Mouse (Mus musculus) forebrain, embryonic 16.5 days (tissue): ENCODE results near the gene Tbc1d19. TPM values are rescaled to one million over a fixed set of nuclear protein-coding genes. Genes with fewer than 3 reads are reported as not detected.

Source experiments
- ATAC-seq: fragments of 200-750 bp; cut with Nextera tagmentation; 2 replicates; pipeline ENCODE4 v1.8.0; 2017; ENCODE audit warnings: mild to moderate bottlenecking, moderate library complexity
- H3K27ac ChIP-seq: fragments of 300-500 bp; sonication (generic); 2 replicates; pipeline ENCODE4 v1.5.1; 2014; ENCODE audit warnings: low read length, control low read depth
- H3K27me3 ChIP-seq: fragments of 300-500 bp; sonication (generic); replicated peaks from 2 replicates; pipeline ENCODE4 v1.6.1; 2014; ENCODE audit warnings: low read length; ENCODE audit not compliant: control insufficient read depth, insufficient read depth
- H3K36me3 ChIP-seq: fragments of 300-500 bp; sonication (generic); 2 replicates; pipeline ENCODE4 v1.6.1; 2014; ENCODE audit not compliant: control insufficient read depth, insufficient read depth
- H3K4me1 ChIP-seq: fragments of 300-500 bp; sonication (generic); replicated peaks from 2 replicates; pipeline ENCODE4 v1.6.1; 2014; ENCODE audit warnings: low read length; ENCODE audit not compliant: control insufficient read depth, insufficient read depth
- H3K4me2 ChIP-seq: fragments of 300-500 bp; sonication (generic); 2 replicates; pipeline ENCODE4 v1.6.1; 2014; ENCODE audit warnings: mild to moderate bottlenecking, low read length, control low read depth
- H3K4me3 ChIP-seq: fragments of 300-500 bp; sonication (generic); replicated peaks from 2 replicates; pipeline ENCODE4 v1.5.1; 2014; ENCODE audit warnings: mild to moderate bottlenecking, low read length, control low read depth
- H3K9ac ChIP-seq: fragments of 300-500 bp; sonication (generic); replicated peaks from 2 replicates; pipeline ENCODE4 v1.6.1; 2014; ENCODE audit warnings: low read depth, low read length, control low read depth
- H3K9me3 ChIP-seq: fragments of 300-500 bp; sonication (generic); 2 replicates; pipeline ENCODE4 v1.6.1; 2016; ENCODE audit warnings: low read length; ENCODE audit not compliant: control insufficient read depth
- WGBS: fragments of 180-500 bp; shearing (Covaris S2); extraction: QIAGEN DNeasy Blood & Tissue Kit; methylation state at CpG from one replicate; pipeline ENCODE4 v1.1.7; 2014; 5-methylcytosine and 5-hydroxymethylcytosine counted together
- polyA plus RNA-seq: library from polyadenylated mRNA; unstranded; fragments of >200 nt; fragmentation: Nextera tagmentation; extraction: Ambion mirVana; gene quantifications from 2 replicates; pipeline ENCODE4 v1.2.1, GENCODE M21; 2015

Tbc1d19 gene
- polyA plus RNA-seq, 1 experiment from 2014 or later = 76.6 TPM

- no peak overlapping the region for H3K4me2 ChIP-seq
- no peaks in the 10 kb centered on the region for H3K9me3 ChIP-seq
- H3K27ac ChIP-seq = no peak overlapping the region
- WGBS = 45% methylated on average over 4 of the region's 4 CpGs
- no peaks in the 10 kb centered on the region for H3K27me3 ChIP-seq
- H3K9ac ChIP-seq = no peak overlapping the region
- no peaks in the 10 kb centered on the region; the same call in 1 of the 2 replicates for H3K36me3 ChIP-seq
- H3K4me3 ChIP-seq = no peak overlapping the region
- ATAC-seq = no peak
- no peaks in the 10 kb centered on the region for H3K4me1 ChIP-seq
Observed at GRCm38 (mm10) chr5:53880724-53881123, 71.3 kb downstream of the Tbc1d19 start.

DNA sequence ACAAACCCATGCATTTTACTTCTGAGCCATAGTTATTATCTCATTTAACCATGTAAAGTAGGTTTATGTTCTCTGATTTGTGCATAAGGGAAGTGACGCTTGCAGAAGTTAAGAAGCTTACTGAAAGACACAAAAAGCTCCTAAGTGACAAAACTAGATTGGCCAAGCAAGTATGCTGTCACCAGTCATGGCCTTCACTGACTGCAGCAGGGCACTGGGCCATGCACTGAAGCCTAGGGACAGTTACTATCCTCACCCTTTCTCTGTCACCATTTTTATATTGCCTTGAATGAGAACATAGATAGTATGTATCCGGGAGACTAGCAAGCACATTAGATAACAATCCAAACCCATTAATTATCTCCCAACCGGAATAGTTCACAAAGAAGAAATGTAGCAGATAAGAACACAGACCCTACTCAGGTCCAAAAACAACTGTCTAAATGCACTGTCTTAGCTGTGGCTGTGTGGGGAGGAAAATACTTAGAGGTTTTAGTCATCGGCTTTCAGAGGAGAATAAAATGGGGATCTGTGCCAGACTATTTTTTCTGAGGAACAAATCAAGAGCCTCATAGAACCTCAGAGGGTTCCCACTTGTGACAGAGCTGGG, 72.1 kb downstream of the Tbc1d19 start:
- H3K9me3 ChIP-seq = no peaks in the 10 kb centered on the region
- no peak overlapping the region for H3K27ac ChIP-seq
- H3K4me3 ChIP-seq = no peak overlapping the region
- no peak overlapping the region for H3K4me2 ChIP-seq
- no peaks in the 10 kb centered on the region; the same call in 1 of the 2 replicates for H3K36me3 ChIP-seq
- no peaks in the 10 kb centered on the region for H3K4me1 ChIP-seq
- no peak overlapping the region for H3K9ac ChIP-seq
- 75% methylated on average over 4 of the region's 4 CpGs for WGBS
- no peak for ATAC-seq
- H3K27me3 ChIP-seq = no peaks in the 10 kb centered on the region

- Histone ChIP-seq H3K9ac (no peak overlapping the region), H3K36me3 (peaks cover 8% of the 10 kb centered on the region), H3K4me3 (no peak overlapping the region), H3K27me3 (no peaks in the 10 kb centered on the region), H3K9me3 (no peaks in the 10 kb centered on the region), H3K4me2 (no peak overlapping the region), H3K4me1 (no peaks in the 10 kb centered on the region), H3K27ac (no peak overlapping the region)
- ATAC-seq = no peak
- 83% methylated on average over 9 of the region's 9 CpGs for WGBS
Observed at GRCm38 (mm10) chr5:53901406-53901805, 92.0 kb downstream of the Tbc1d19 start.

DNA sequence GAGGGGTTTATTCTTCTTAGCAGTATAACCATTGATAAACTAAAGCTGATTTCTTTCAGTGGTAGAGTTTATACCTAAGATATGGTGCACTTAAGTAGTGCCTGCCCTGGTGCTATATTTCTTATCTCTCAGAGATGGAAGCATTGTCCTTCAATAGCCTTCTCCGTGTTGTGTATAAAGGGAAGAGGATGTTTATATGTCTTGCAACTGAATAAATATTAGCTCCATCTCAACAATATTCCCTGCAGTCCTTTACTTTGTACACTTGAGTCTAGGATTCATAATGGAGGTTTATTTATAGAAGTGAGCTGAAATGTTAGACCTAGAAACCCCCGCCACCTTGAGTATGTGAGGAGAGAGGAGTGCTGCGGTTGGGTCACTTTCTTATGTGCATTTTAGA, 93.4 kb downstream of the Tbc1d19 start:
- H3K27ac ChIP-seq = no peak overlapping the region
- H3K9me3 ChIP-seq = no peaks in the 10 kb centered on the region
- H3K36me3 ChIP-seq = peaks cover 7% of the 10 kb centered on the region; the same call in 1 of the 2 replicates
- no peak overlapping the region for H3K4me3 ChIP-seq
- ATAC-seq = no peak
- H3K4me2 ChIP-seq = no peak overlapping the region
- no peaks in the 10 kb centered on the region for H3K4me1 ChIP-seq
- H3K9ac ChIP-seq = no peak overlapping the region
- no peaks in the 10 kb centered on the region for H3K27me3 ChIP-seq
- 89% methylated on average over 3 of the region's 3 CpGs for WGBS

GRCm38 (mm10) chr5:53909201-53909600, 99.8 kb downstream of the Tbc1d19 start:
- no peak overlapping the region for H3K4me2 ChIP-seq
- H3K4me1 ChIP-seq = no peaks in the 10 kb centered on the region
- ATAC-seq = no peak
- no peaks in the 10 kb centered on the region for H3K27me3 ChIP-seq
- no peak overlapping the region for H3K4me3 ChIP-seq
- 96% methylated on average over 3 of the region's 3 CpGs for WGBS
- H3K9me3 ChIP-seq = peaks cover 2% of the 10 kb centered on the region; the same call in 1 of the 2 replicates
- peaks cover 5% of the 10 kb centered on the region; the same call in 1 of the 2 replicates for H3K36me3 ChIP-seq
- H3K9ac ChIP-seq = no peak overlapping the region
- H3K27ac ChIP-seq = no peak overlapping the region

DNA sequence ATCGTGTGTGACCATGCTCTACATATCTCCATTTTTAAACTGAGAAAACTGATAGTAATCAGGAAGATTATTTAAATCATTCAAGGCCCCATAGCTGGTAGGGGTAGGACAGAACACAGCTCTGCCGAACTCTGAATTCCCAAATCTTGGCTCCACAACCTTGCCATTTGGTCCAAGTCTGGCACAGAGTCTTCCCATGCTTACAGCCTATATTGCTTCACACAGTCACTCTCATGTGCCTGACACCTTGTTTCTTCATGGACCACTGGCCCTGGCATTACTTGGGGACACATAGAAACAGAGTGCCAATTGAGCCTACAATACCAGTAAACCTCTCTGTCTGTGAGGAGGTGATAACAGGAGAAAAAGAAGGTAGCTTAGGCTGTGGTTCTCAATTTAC, 111.0 kb downstream of the Tbc1d19 start:
- Histone ChIP-seq H3K9ac (no peak overlapping the region), H3K27me3 (no peaks in the 10 kb centered on the region), H3K4me1 (peaks cover 6% of the 10 kb centered on the region; the same call in 1 of the 2 replicates), H3K4me3 (no peak overlapping the region), H3K36me3 (no peaks in the 10 kb centered on the region), H3K9me3 (no peaks in the 10 kb centered on the region), H3K4me2 (no peak overlapping the region), H3K27ac (no peak overlapping the region)
- 80% methylated on average over 2 of the region's 2 CpGs for WGBS
- no peak for ATAC-seq

DNA sequence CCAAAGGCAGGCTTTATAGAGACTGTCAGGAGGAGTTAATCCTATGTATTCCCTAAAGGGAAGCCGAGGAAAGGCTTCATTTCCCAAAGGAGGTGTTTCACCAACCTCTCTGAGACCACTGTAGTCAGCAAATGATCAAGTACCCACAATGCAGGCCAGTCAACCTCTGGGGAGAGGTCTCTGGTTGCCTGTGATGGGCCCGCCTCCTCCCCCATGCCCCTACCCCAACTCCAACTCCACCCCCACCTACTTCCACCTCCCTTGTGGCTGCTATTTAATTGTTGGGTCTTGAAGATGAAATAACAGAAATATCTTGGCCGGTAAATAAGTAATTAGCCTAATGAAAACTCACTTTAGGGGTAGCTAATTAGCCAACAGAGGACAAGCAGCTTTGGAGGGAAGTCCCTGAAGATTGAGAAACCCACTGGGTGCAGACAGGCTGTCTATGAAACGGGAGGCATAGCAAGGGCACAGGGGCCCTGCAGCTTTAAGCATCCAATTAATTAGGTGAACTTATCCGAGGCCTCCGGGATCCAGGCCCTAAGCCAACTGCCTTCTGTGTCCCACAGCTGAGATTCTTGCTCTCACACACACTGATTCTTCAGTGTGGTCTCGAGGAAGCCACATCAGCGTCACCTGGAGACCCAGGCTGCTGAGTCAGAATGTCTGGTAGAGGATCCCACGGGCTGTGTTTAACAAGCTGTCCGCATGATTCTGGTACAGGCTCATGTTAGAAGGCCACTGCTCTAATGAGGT, 112.9 kb downstream of the Tbc1d19 start:
- Histone ChIP-seq H3K9me3 (no peaks in the 10 kb centered on the region), H3K27ac (no peak overlapping the region), H3K9ac (no peak overlapping the region), H3K36me3 (no peaks in the 10 kb centered on the region), H3K27me3 (no peaks in the 10 kb centered on the region), H3K4me1 (peaks cover 6% of the 10 kb centered on the region; the same call in 1 of the 2 replicates), H3K4me3 (no peak overlapping the region), H3K4me2 (no peak overlapping the region)
- WGBS = 29% methylated on average over 10 of the region's 10 CpGs
- ATAC-seq = peak; percentile 39

- Histone ChIP-seq H3K27ac (no peak overlapping the region), H3K4me3 (no peak overlapping the region), H3K9me3 (no peaks in the 10 kb centered on the region), H3K27me3 (no peaks in the 10 kb centered on the region), H3K36me3 (no peaks in the 10 kb centered on the region), H3K4me1 (peaks cover 6% of the 10 kb centered on the region; the same call in 1 of the 2 replicates), H3K4me2 (no peak overlapping the region), H3K9ac (no peak overlapping the region)
- 68% methylated on average over 4 of the region's 4 CpGs for WGBS
- no peak for ATAC-seq
Observed at GRCm38 (mm10) chr5:53924005-53924404, 114.6 kb downstream of the Tbc1d19 start.

DNA sequence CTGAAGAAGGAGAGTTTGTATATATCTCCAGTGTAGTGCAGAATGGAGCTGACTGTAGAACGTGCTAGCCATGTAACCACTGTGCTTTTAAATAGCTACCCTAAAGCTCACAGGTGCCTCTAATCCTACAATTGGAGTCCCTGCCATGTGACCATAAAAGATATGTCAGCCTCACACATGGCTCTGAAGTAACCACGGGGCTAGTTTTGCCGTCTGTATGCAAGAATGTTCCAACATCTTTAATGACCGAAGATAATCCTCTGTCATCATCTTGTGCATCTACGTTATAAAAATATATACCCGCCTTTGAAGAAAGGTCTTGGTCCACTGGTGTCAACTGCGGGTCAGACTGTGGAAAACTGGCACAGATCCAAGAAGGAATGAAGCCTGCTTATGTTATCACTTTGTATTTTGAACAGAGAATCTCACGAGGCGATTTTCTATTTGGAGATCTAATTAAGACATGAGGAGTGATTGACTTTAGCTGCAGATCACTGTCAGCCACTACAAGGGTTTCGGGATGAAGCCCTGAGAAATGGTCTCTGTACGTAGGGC, 117.0 kb downstream of the Tbc1d19 start:
- WGBS = 86% methylated on average over 11 of the region's 11 CpGs
- H3K36me3 ChIP-seq = no peaks in the 10 kb centered on the region
- H3K27me3 ChIP-seq = no peaks in the 10 kb centered on the region
- no peak overlapping the region for H3K9ac ChIP-seq
- no peak overlapping the region for H3K27ac ChIP-seq
- no peaks in the 10 kb centered on the region for H3K9me3 ChIP-seq
- no peak overlapping the region for H3K4me3 ChIP-seq
- no peak for ATAC-seq
- no peak overlapping the region for H3K4me2 ChIP-seq
- peaks cover 5% of the 10 kb centered on the region; the same call in 1 of the 2 replicates for H3K4me1 ChIP-seq
